Comparison of ENCODE assay signal across 8 mouse cellular contexts in genomic region chr4:97774446-97774950, GRCm38 (mm10). TPM values are rescaled to one million over a fixed set of nuclear protein-coding genes. Genes with fewer than 3 reads are reported as not detected.
DNase-seq lines count a peak whose midpoint lies in the region; ATAC-seq and TF ChIP-seq lines count a peak whose summit lies in the region.

No protein-coding gene starts in this region.

- H3K4me3 ChIP-seq in lung, postnatal 0 days (ENCODE audit: low read depth, low read length) = peak overlapping the region; percentile 90
- peak overlapping the region; percentile 84 for H3K4me3 ChIP-seq in limb, embryonic 15.5 days
- H3K4me3 ChIP-seq in stomach, postnatal 0 days (ENCODE audit: low read depth, low read length) = peak overlapping the region; percentile 96

- no peak for TF ChIP-seq CTCF in lung, postnatal 0 days (IDR thresholded peaks at IDR 0.05)
- TF ChIP-seq CTCF in stomach, postnatal 0 days (IDR thresholded peaks at IDR 0.05; ENCODE audit: low read depth) = no peak

- no peaks in the 10 kb centered on the region for H3K36me3 ChIP-seq in lung, postnatal 0 days (ENCODE audit: insufficient read depth, low read length)
- H3K36me3 ChIP-seq in limb, embryonic 15.5 days = no peaks in the 10 kb centered on the region
- H3K36me3 ChIP-seq in stomach, postnatal 0 days (ENCODE audit: control insufficient read depth, insufficient read depth, low read length) = no peaks in the 10 kb centered on the region

- no peaks in the 10 kb centered on the region for H3K9me3 ChIP-seq in lung, postnatal 0 days (ENCODE audit: low read length)
- no peaks in the 10 kb centered on the region for H3K9me3 ChIP-seq in limb, embryonic 15.5 days
- H3K9me3 ChIP-seq in stomach, postnatal 0 days (ENCODE audit: control insufficient read depth, low read length) = no peaks in the 10 kb centered on the region

- peak overlapping the region; percentile 83 for H3K4me2 ChIP-seq in lung, postnatal 0 days (replicated peaks; ENCODE audit: low read depth, low read length)
- peak overlapping the region; percentile 66 for H3K4me2 ChIP-seq in limb, embryonic 15.5 days
- peak overlapping the region; percentile 88 for H3K4me2 ChIP-seq in stomach, postnatal 0 days (replicated peaks; ENCODE audit: low read depth)

- H3K9ac ChIP-seq in lung, postnatal 0 days (replicated peaks; ENCODE audit: low read depth) = no peak overlapping the region
- H3K9ac ChIP-seq in limb, embryonic 15.5 days = no peak overlapping the region
- H3K9ac ChIP-seq in stomach, postnatal 0 days (ENCODE audit: low read length) = 0 out of 2 replicates have a peak overlapping the region, but pooled peaks have one; percentile 38

- no peak for TF ChIP-seq EP300 in lung, postnatal 0 days (IDR thresholded peaks at IDR 0.05)
- TF ChIP-seq EP300 in stomach, postnatal 0 days (optimal IDR thresholded peaks at IDR 0.05) = no peak

- no peaks in the 10 kb centered on the region for H3K27me3 ChIP-seq in lung, postnatal 0 days (replicated peaks; ENCODE audit: insufficient read depth, low read length)
- H3K27me3 ChIP-seq in limb, embryonic 15.5 days = no peaks in the 10 kb centered on the region
- no peaks in the 10 kb centered on the region for H3K27me3 ChIP-seq in stomach, postnatal 0 days (ENCODE audit: control insufficient read depth, insufficient read depth, low read length)

- H3K27ac ChIP-seq in lung, postnatal 0 days (ENCODE audit: low read length) = peak overlapping the region; percentile 96
- H3K27ac ChIP-seq in limb, embryonic 15.5 days = peak overlapping the region; percentile 98
- H3K27ac ChIP-seq in stomach, postnatal 0 days (replicated peaks) = peak overlapping the region; percentile 96

- H3K4me1 ChIP-seq in lung, postnatal 0 days (ENCODE audit: insufficient read depth, low read depth, low read length) = no peaks in the 10 kb centered on the region; the same call in 1 of the 2 replicates
- H3K4me1 ChIP-seq in limb, embryonic 15.5 days = peaks cover 19% of the 10 kb centered on the region
- H3K4me1 ChIP-seq in stomach, postnatal 0 days (replicated peaks; ENCODE audit: control insufficient read depth, insufficient read depth) = 0 out of 2 replicates have a peak, but pooled peaks cover 4% of the 10 kb centered on the region

- WGBS in lung, postnatal 0 days = 11% methylated on average over 4 of the region's 4 CpGs
- 11% methylated on average over 4 of the region's 4 CpGs for WGBS in limb, embryonic 15.5 days
- WGBS in stomach, postnatal 0 days = 8% methylated on average over 4 of the region's 4 CpGs

- no peak for ATAC-seq in lung, postnatal 0 days
- ATAC-seq in limb, embryonic 15.5 days (ENCODE audit: insufficient number of reproducible peaks, low FRiP score, low TSS enrichment, low read depth) = no peak
- no peak for ATAC-seq in stomach, postnatal 0 days (ENCODE audit: low FRiP score, low TSS enrichment)

- DNase-seq in cerebellum, adult 11-12 months = peak; percentile 42
- no peak for DNase-seq in cerebellum, postnatal 4 days (ENCODE audit: low spot score in 2 of 2)
- DNase-seq in lung, postnatal 0 days (ENCODE audit: low spot score) = no peak
- no peak for DNase-seq in lung, postnatal 4 days
- DNase-seq in stomach, postnatal 0 days (ENCODE audit: low spot score) = no peak
- no peak for DNase-seq in layer of hippocampus, adult 9-11 months
- DNase-seq in thymus, postnatal 10 days (ENCODE audit: low spot score in 2 of 2) = no peak

RNA-seq across cellular contexts. Expression of gene Nfia, which starts 2.0 kb away (rescaled TPM):
- polyA plus RNA-seq in lung, postnatal 0 days (2015; fragmentation: Nextera tagmentation; extraction: Ambion mirVana) = 40.5 and 45.4 TPM in 2 replicates
- polyA plus RNA-seq in limb, embryonic 15.5 days (2015; fragmentation: Nextera tagmentation; extraction: Ambion mirVana) = 64.5 and 64.9 TPM in 2 replicates
- 24.7 and 26.0 TPM in 2 replicates for polyA plus RNA-seq in stomach, postnatal 0 days (2015; fragmentation: Nextera tagmentation; extraction: Ambion mirVana)

RNA-seq across cellular contexts. Expression of gene E130114P18Rik, which starts 3.4 kb away (rescaled TPM):
- polyA plus RNA-seq in lung, postnatal 0 days (2015; fragmentation: Nextera tagmentation; extraction: Ambion mirVana) = 0.36 and 0.76 TPM in 2 replicates
- 3.0 and 3.5 TPM in 2 replicates for polyA plus RNA-seq in limb, embryonic 15.5 days (2015; fragmentation: Nextera tagmentation; extraction: Ambion mirVana)
- 1.2 and 1.9 TPM in 2 replicates for polyA plus RNA-seq in stomach, postnatal 0 days (2015; fragmentation: Nextera tagmentation; extraction: Ambion mirVana)
